Mouse (Mus musculus): ENCODE data around the gene Usp29. TPM values are rescaled to one million over a fixed set of nuclear protein-coding genes. Genes with fewer than 3 reads are reported as not detected.

Usp29 gene
- polyA plus RNA-seq, 1 experiment = not detected

GRCm38 (mm10) chr7:6835351-6835750 is 105.0 kb downstream of the Usp29 start:
- Histone ChIP-seq H3K4me3 (replicated peaks; ENCODE audit: control insufficient read depth, low read depth, low read length) (no peak overlapping the region), H3K4me1 (ENCODE audit: control insufficient read depth, insufficient read depth, low read length) (no peaks in the 10 kb centered on the region), H3K27ac (ENCODE audit: control insufficient read depth, insufficient read depth, low read depth, low read length, poor library complexity) (no peak overlapping the region)
- TF ChIP-seq CTCF (IDR thresholded peaks at IDR 0.05; ENCODE audit: control insufficient read depth, insufficient read depth, low read length) (no peak), POLR2A (IDR thresholded peaks at IDR 0.05; ENCODE audit: borderline replicate concordance, control insufficient read depth, low read depth, low read length) (no peak)
- WGBS = 27% methylated on average over 5 of the region's 5 CpGs

DNA sequence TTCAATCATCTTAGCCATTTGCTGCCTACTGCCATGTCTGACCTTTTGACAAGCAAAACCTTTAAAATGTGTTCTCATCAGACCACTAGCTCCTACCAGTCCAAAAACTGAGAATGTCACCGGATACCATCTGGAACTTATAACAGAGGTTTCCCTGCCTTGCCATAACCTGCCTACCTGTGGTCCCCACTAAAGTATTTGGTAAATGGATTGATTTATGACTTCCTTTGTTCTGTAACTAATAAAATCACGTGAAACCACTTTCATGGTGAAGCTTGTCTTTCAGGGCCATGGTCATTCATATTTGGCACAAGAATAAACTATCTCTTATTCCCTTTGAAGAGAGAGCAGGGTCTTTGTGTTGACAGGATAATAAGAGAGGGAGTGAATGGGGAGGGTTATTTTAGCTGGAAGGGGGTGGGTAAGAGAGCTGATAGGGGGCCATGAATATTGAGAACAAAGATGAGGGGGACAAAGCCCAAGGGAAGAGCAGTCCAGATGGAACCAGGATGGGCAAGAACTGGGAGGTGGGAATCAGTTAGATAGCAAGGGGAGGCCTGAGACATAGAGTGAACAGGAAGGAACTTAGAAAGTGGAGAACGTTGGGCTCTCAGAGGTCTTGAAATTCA is 107.0 kb downstream of the Usp29 start:
- H3K4me3 ChIP-seq (replicated peaks; ENCODE audit: control insufficient read depth, low read depth, low read length) = no peak overlapping the region
- no peak for TF ChIP-seq CTCF (IDR thresholded peaks at IDR 0.05; ENCODE audit: control insufficient read depth, insufficient read depth, low read length)
- no peak for TF ChIP-seq POLR2A (IDR thresholded peaks at IDR 0.05; ENCODE audit: borderline replicate concordance, control insufficient read depth, low read depth, low read length)
- H3K27ac ChIP-seq (ENCODE audit: control insufficient read depth, insufficient read depth, low read depth, low read length, poor library complexity) = no peak overlapping the region
- WGBS = 38% methylated on average over 3 of the region's 3 CpGs
- no peaks in the 10 kb centered on the region for H3K4me1 ChIP-seq (ENCODE audit: control insufficient read depth, insufficient read depth, low read length)

- TF ChIP-seq POLR2A (IDR thresholded peaks at IDR 0.05; ENCODE audit: borderline replicate concordance, control insufficient read depth, low read depth, low read length) = no peak
- TF ChIP-seq CTCF (IDR thresholded peaks at IDR 0.05; ENCODE audit: control insufficient read depth, insufficient read depth, low read length) = no peak
- Histone ChIP-seq H3K27ac (ENCODE audit: control insufficient read depth, insufficient read depth, low read depth, low read length, poor library complexity) (no peak overlapping the region), H3K4me3 (replicated peaks; ENCODE audit: control insufficient read depth, low read depth, low read length) (no peak overlapping the region), H3K4me1 (ENCODE audit: control insufficient read depth, insufficient read depth, low read length) (no peaks in the 10 kb centered on the region)
- WGBS = 69% methylated on average over 9 of the region's 9 CpGs
Observed at GRCm38 (mm10) chr7:6837926-6838554, 107.7 kb downstream of the Usp29 start.

GRCm38 (mm10) chr7:6840860-6841259 is 110.5 kb downstream of the Usp29 start:
- 69% methylated on average over 5 of the region's 5 CpGs for WGBS
- H3K27ac ChIP-seq (ENCODE audit: control insufficient read depth, insufficient read depth, low read depth, low read length, poor library complexity) = no peak overlapping the region
- TF ChIP-seq POLR2A (IDR thresholded peaks at IDR 0.05; ENCODE audit: borderline replicate concordance, control insufficient read depth, low read depth, low read length) (no peak), CTCF (IDR thresholded peaks at IDR 0.05; ENCODE audit: control insufficient read depth, insufficient read depth, low read length) (no peak)
- H3K4me3 ChIP-seq (replicated peaks; ENCODE audit: control insufficient read depth, low read depth, low read length) = no peak overlapping the region
- no peaks in the 10 kb centered on the region for H3K4me1 ChIP-seq (ENCODE audit: control insufficient read depth, insufficient read depth, low read length)

GRCm38 (mm10) chr7:6849495-6849894 is 119.1 kb downstream of the Usp29 start:
- no peak overlapping the region for H3K27ac ChIP-seq (ENCODE audit: control insufficient read depth, insufficient read depth, low read depth, low read length, poor library complexity)
- WGBS = 69% methylated on average over 3 of the region's 3 CpGs
- TF ChIP-seq CTCF (IDR thresholded peaks at IDR 0.05; ENCODE audit: control insufficient read depth, insufficient read depth, low read length) (no peak), POLR2A (IDR thresholded peaks at IDR 0.05; ENCODE audit: borderline replicate concordance, control insufficient read depth, low read depth, low read length) (no peak)
- H3K4me1 ChIP-seq (ENCODE audit: control insufficient read depth, insufficient read depth, low read length) = no peaks in the 10 kb centered on the region
- H3K4me3 ChIP-seq (replicated peaks; ENCODE audit: control insufficient read depth, low read depth, low read length) = no peak overlapping the region

DNA sequence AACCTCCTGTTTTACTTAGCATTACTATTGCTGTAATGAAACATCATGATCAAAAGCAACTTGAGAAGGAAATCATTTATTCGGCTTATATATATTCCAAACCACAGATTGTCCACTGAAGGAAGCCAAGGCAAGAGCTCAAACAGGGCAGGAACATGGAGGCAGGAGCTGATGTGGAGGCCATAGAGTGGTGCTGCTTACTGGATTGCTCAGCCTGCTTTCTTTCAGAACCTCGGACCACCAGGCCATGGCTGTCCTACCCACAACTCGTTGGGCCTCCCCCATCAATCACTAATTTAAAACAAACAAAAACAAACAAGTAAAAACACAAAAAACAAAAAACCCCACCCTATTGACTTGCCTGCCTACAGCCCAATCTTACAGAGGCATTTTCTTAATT is 119.9 kb downstream of the Usp29 start:
- Histone ChIP-seq H3K4me1 (ENCODE audit: control insufficient read depth, insufficient read depth, low read length) (no peaks in the 10 kb centered on the region), H3K27ac (ENCODE audit: control insufficient read depth, insufficient read depth, low read depth, low read length, poor library complexity) (no peak overlapping the region), H3K4me3 (replicated peaks; ENCODE audit: control insufficient read depth, low read depth, low read length) (no peak overlapping the region)
- TF ChIP-seq CTCF (IDR thresholded peaks at IDR 0.05; ENCODE audit: control insufficient read depth, insufficient read depth, low read length) (no peak), POLR2A (IDR thresholded peaks at IDR 0.05; ENCODE audit: borderline replicate concordance, control insufficient read depth, low read depth, low read length) (no peak)
- 56% methylated on average over 3 of the region's 3 CpGs for WGBS

DNA sequence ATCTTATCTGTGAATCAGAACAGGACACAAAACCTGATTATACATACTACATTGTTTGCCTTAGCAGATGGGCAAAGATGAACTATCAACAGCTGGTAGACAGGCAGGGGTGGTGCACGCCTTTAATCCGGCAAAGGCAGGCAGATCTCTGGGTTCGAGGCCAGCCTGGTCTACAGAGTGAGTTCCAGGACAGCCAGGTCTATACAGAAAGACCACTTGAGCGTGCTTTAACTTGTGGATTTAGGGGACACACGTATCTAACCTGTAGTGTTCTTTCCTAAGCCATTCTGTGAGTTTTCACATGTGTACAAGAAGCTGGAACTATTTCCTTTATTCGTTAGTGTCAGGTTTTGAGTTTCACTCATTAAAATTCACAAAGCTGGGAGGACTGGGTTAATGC is 120.9 kb downstream of the Usp29 start:
- 67% methylated on average over 6 of the region's 6 CpGs for WGBS
- Histone ChIP-seq H3K4me3 (replicated peaks; ENCODE audit: control insufficient read depth, low read depth, low read length) (no peak overlapping the region), H3K4me1 (ENCODE audit: control insufficient read depth, insufficient read depth, low read length) (no peaks in the 10 kb centered on the region), H3K27ac (ENCODE audit: control insufficient read depth, insufficient read depth, low read depth, low read length, poor library complexity) (no peak overlapping the region)
- no peak for TF ChIP-seq POLR2A (IDR thresholded peaks at IDR 0.05; ENCODE audit: borderline replicate concordance, control insufficient read depth, low read depth, low read length)
- TF ChIP-seq CTCF (IDR thresholded peaks at IDR 0.05; ENCODE audit: control insufficient read depth, insufficient read depth, low read length) = no peak

GRCm38 (mm10) chr7:6851717-6852503 is 121.5 kb downstream of the Usp29 start:
- WGBS = 36% methylated on average over 5 of the region's 5 CpGs
- H3K27ac ChIP-seq (ENCODE audit: control insufficient read depth, insufficient read depth, low read depth, low read length, poor library complexity) = no peak overlapping the region
- no peaks in the 10 kb centered on the region for H3K4me1 ChIP-seq (ENCODE audit: control insufficient read depth, insufficient read depth, low read length)
- TF ChIP-seq CTCF (IDR thresholded peaks at IDR 0.05; ENCODE audit: control insufficient read depth, insufficient read depth, low read length) (no peak), POLR2A (IDR thresholded peaks at IDR 0.05; ENCODE audit: borderline replicate concordance, control insufficient read depth, low read depth, low read length) (no peak)
- no peak overlapping the region for H3K4me3 ChIP-seq (replicated peaks; ENCODE audit: control insufficient read depth, low read depth, low read length)

All from bone marrow, adult 2 months (tissue).